Mouse (Mus musculus) ES-Bruce4 (cell line): Measurements from ENCODE around the gene Mcrip1.

Experiments
- CTCF ChIP-seq: IDR thresholded peaks from one replicate; pipeline ENCODE4 v1.8.1; 2011; ENCODE audit warnings: low read depth, low read length
- EP300 ChIP-seq: IDR thresholded peaks from 2 replicates; pipeline ENCODE4 v1.6.1; 2011; ENCODE audit warnings: low read depth, low read length; ENCODE audit not compliant: insufficient read depth
- POLR2A ChIP-seq: IDR thresholded peaks from one replicate; pipeline ENCODE4 v1.8.1; 2011; ENCODE audit warnings: low read length; ENCODE audit not compliant: insufficient read depth

DNA sequence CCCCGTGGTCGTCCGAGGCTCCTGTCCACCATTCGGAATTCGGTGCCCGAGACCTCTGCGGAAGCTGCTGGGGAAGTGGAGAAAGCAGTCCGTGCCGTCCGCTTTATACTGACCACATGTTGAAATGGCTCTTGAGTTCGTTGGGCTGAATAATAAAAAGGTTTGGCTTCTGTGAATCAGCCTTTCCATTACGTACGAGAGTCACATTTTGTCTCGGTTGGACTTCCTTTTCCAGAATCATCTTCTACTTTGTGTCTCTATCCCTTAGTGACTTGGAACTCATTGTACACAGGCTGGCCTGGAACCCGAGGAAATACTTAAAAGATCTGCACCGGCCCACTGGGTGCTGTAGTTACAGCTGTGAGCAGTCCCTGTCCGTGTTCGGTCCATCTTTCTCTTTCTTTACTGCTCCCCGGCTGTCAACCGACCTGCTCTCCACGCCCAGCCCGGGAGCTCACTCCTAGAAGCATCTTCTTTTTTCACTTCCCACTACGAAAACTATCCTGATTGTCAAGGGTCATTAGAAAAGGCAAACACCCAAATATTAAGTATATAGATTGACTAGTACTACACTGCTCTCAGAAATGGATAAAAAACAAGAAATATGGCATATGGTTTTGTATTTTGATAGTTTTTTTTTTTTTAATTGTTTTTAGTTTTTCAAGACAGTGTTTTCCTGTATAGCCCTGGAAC lies 24.2 kb upstream of the Mcrip1 start:
- no peak for TF ChIP-seq CTCF
- no peak for TF ChIP-seq POLR2A
- TF ChIP-seq EP300 = no peak
